Mouse (Mus musculus): Measurements from ENCODE around the gene 2310034G01Rik. TPM values are rescaled to one million over a fixed set of nuclear protein-coding genes. Genes with fewer than 3 reads are reported as not detected.
A peak's percentile ranks its signal among the peaks of the same experiment; 100 is the strongest.

2310034G01Rik gene
- total and polyA plus RNA-seq, 3 experiments, result 1.1 to 1.6 (median 1.4) TPM

DNA sequence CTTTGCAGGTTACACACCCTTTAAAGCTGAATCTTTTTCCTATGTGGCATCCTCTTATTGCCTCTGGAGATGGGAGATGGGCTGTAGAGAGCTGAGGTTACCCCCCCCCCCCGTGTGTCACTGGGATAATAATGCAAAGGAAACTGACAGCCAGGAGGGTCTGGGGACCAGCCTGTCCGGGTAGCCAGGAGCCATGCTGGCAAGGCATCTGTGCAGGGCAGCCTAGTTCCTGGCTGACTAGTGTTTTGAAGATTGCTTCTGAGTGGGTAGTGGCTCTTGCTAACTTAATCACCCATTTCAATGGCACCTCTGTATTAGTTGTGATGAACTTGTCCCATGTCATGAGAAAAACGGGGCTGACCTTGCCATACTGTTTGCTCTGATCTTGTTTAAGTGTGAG lies 48.3 kb upstream of the 2310034G01Rik start:
- peaks cover 21% of the 10 kb centered on the region for H3K79me2 ChIP-seq (replicated peaks; ENCODE audit: control insufficient read depth, extremely low read depth, insufficient read depth, poor library complexity, severe bottlenecking)
- H3K9me3 ChIP-seq (replicated peaks; ENCODE audit: low read length), result no peaks in the 10 kb centered on the region
- peaks cover 11 to 29% of the 10 kb centered on the region in 2 experiments for H3K36me3 ChIP-seq (replicated peaks in 1 of 2; ENCODE audit: control insufficient read depth in 1 of 2, insufficient read depth in 1 of 2, low read length in 1 of 2)
- H3K4me1 ChIP-seq (ENCODE audit: control insufficient read depth in 1 of 2, insufficient read depth in 2 of 2), result peaks cover 8 to 30% of the 10 kb centered on the region in 2 experiments
- no peak overlapping the region; the same call in 1 of the 2 replicates for H3K9ac ChIP-seq (ENCODE audit: insufficient read depth, low read depth)
- no peak for DNase-seq (ENCODE audit: extremely low read depth)
- no peak overlapping the region for H3K27ac ChIP-seq (ENCODE audit: insufficient read depth, low read depth)
- no peak overlapping the region for H3K4me3 ChIP-seq (replicated peaks in 1 of 3; ENCODE audit: low read depth in 2 of 3, low read length in 2 of 3, poor library complexity in 1 of 3)
- H3K4me2 ChIP-seq (ENCODE audit: insufficient read depth, low read depth, poor library complexity, severe bottlenecking), result peak overlapping the region; percentile 85
- TF ChIP-seq EP300 (IDR thresholded peaks at IDR 0.05; ENCODE audit: low read length) (no peak), MEF2A (IDR thresholded peaks at IDR 0.05; ENCODE audit: borderline replicate concordance, low read depth, low read length) (no peak), RCOR1 (conservative IDR thresholded peaks at IDR 0.05; ENCODE audit: low read depth, low read length) (no peak), POLR2A (IDR thresholded peaks at IDR 0.05; ENCODE audit: low read depth, low read length) (no peak), CHD2 (IDR thresholded peaks at IDR 0.05; ENCODE audit: low read length) (no peak), TCF12 (IDR thresholded peaks at IDR 0.05; ENCODE audit: low read depth, low read length) (no peak), ELF1 (IDR thresholded peaks at IDR 0.05; ENCODE audit: low read depth, low read length) (no peak), ZC3H11A (IDR thresholded peaks at IDR 0.05; ENCODE audit: low read depth, low read length) (no peak), NELFE (IDR thresholded peaks at IDR 0.05; ENCODE audit: low read depth, low read length) (no peak), CTCF (conservative IDR thresholded peaks at IDR 0.05 in 1 of 2, IDR thresholded peaks at IDR 0.05 in 1 of 2; ENCODE audit: low read depth in 2 of 2, low read length in 2 of 2) (no peak)
- dilution Hi-C loops (cut with MboI; ENCODE audit: extremely low pct_ligation_motif_present, extremely low pct_unique_long_range_greater_than_20kb, low sequenced_read_pairs) (no loop called here), in situ Hi-C loops (cut with MboI; ENCODE audit: low pct_ligation_motif_present, low pct_unique_long_range_greater_than_20kb, low sequenced_read_pairs) (loop anchor here (5.0 to 10.0 kb wide), 2 partner anchors 39 to 186 kb away; no protein-coding TSS in a partner anchor)
- no peaks in the 10 kb centered on the region for H3K27me3 ChIP-seq (replicated peaks)

DNA sequence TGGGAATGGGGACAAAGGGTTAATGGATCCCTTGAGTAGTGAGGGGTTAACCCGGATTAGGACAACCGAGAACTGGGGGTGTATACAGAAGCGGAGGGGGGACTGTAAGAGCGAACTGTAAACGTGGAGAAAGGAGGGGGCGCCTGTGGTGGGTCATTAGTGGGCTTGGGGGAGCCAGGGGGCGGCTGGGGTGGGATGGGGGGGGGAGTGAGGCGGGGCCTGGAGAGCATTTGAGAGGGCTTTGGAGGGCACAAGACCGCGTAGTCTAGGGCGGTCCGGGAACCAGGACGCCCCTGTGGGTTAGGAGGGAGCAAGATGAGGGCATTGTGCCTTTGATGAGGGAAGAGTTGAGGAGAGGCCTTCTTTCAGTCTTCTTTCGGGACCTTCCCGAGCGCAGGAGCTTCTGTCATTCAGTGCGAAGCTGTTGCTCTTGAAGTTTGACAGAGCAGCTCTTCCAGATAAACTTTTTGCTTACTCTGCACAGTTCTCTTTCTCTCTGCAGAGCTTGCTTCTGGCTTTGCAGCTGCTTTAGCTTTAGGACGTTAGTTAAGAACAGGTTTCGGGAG lies 47.4 kb upstream of the 2310034G01Rik start:
- Histone ChIP-seq H3K27ac (ENCODE audit: insufficient read depth, low read depth) (no peak overlapping the region), H3K9me3 (replicated peaks; ENCODE audit: low read length) (no peaks in the 10 kb centered on the region), H3K36me3 (replicated peaks in 1 of 2; ENCODE audit: control insufficient read depth in 1 of 2, insufficient read depth in 1 of 2, low read length in 1 of 2) (peaks cover 7 to 22% of the 10 kb centered on the region in 2 experiments), H3K79me2 (replicated peaks; ENCODE audit: control insufficient read depth, extremely low read depth, insufficient read depth, poor library complexity, severe bottlenecking) (peaks cover 28% of the 10 kb centered on the region), H3K9ac (ENCODE audit: insufficient read depth, low read depth) (peak overlapping the region; percentile 87), H3K27me3 (replicated peaks) (no peaks in the 10 kb centered on the region), H3K4me3 (replicated peaks in 1 of 3; ENCODE audit: low read depth in 2 of 3, low read length in 2 of 3, poor library complexity in 1 of 3) (peak overlapping the region; percentile 83 to 93 (median 86)), H3K4me1 (ENCODE audit: control insufficient read depth in 1 of 2, insufficient read depth in 2 of 2) (peaks cover 8 to 33% of the 10 kb centered on the region in 2 experiments), H3K4me2 (ENCODE audit: insufficient read depth, low read depth, poor library complexity, severe bottlenecking) (peak overlapping the region; percentile 85)
- in situ Hi-C loops (cut with MboI; ENCODE audit: low pct_ligation_motif_present, low pct_unique_long_range_greater_than_20kb, low sequenced_read_pairs) (loop anchor here (5.0 to 10.0 kb wide), 2 partner anchors 40 to 187 kb away; no protein-coding TSS in a partner anchor), dilution Hi-C loops (cut with MboI; ENCODE audit: extremely low pct_ligation_motif_present, extremely low pct_unique_long_range_greater_than_20kb, low sequenced_read_pairs) (no loop called here)
- no peak for DNase-seq (ENCODE audit: extremely low read depth)
- TF ChIP-seq JUN (IDR thresholded peaks at IDR 0.05; ENCODE audit: insufficient read depth, low read depth, low read length) (no peak), MAFK (IDR thresholded peaks at IDR 0.05; ENCODE audit: insufficient replicate concordance, low read length) (peak; percentile 40; the same call in 1 of the 2 replicates)
